Mouse (Mus musculus) G1E (cell line): Measurements from ENCODE around the gene Speg.

Source experiments
- CTCF ChIP-seq: IDR thresholded peaks from 2 replicates; pipeline ENCODE4 v1.5.1; 2012; ENCODE audit warnings: low read depth, low read length, inconsistent platforms, mixed read lengths
- GATA2 ChIP-seq: IDR thresholded peaks from 2 replicates; pipeline ENCODE4 v1.6.1; 2012; ENCODE audit warnings: low read depth, low read length, inconsistent platforms, borderline replicate concordance
- POLR2AphosphoS5 ChIP-seq: IDR thresholded peaks from 2 replicates; pipeline ENCODE4 v1.6.1; 2012; ENCODE audit warnings: low read depth, low read length, inconsistent platforms; ENCODE audit not compliant: insufficient replicate concordance
- TAL1 ChIP-seq: conservative IDR thresholded peaks from 2 replicates; pipeline ENCODE4 v1.6.1; 2012; ENCODE audit warnings: low read depth, low read length, inconsistent platforms, mixed read lengths

GRCm38 (mm10) chr1:75451900-75452299 is 76.8 kb downstream of the Speg start:
- TF ChIP-seq CTCF (no peak), TAL1 (no peak), GATA2 (no peak), POLR2AphosphoS5 (no peak)
